Mouse (Mus musculus) stomach, embryonic 14.5 days (tissue): ENCODE results near the gene Atp6v1g2. TPM values are rescaled to one million over a fixed set of nuclear protein-coding genes. Genes with fewer than 3 reads are reported as not detected.

Experiments used
- ATAC-seq: fragments of 200-750 bp; cut with Nextera tagmentation; 2 replicates; pipeline ENCODE4 v1.8.0; 2017; ENCODE audit warnings: low read depth, moderate TSS enrichment; ENCODE audit not compliant: insufficient number of reproducible peaks, insufficient read depth, low FRiP score
- H3K27ac ChIP-seq: fragments of 300-500 bp; sonication (generic); 2 replicates; pipeline ENCODE4 v1.5.1; 2014; ENCODE audit warnings: mild to moderate bottlenecking, low read length, moderate library complexity, mixed read lengths
- H3K27me3 ChIP-seq: fragments of 300-500 bp; sonication (generic); 2 replicates; pipeline ENCODE4 v1.6.1; 2014; ENCODE audit warnings: low read length, control low read depth, mixed read lengths; ENCODE audit not compliant: control insufficient read depth, insufficient read depth
- H3K36me3 ChIP-seq: fragments of 300-500 bp; sonication (generic); 2 replicates; pipeline ENCODE4 v1.6.1; 2014; ENCODE audit warnings: mild to moderate bottlenecking, control low read depth, low read length, moderate library complexity, mixed read lengths; ENCODE audit not compliant: control insufficient read depth, insufficient read depth
- H3K4me1 ChIP-seq: fragments of 300-500 bp; sonication (generic); 2 replicates; pipeline ENCODE4 v1.6.1; 2014; ENCODE audit warnings: low read length, control low read depth, mixed read lengths; ENCODE audit not compliant: control insufficient read depth, insufficient read depth
- H3K4me2 ChIP-seq: fragments of 300-500 bp; sonication (generic); replicated peaks from 2 replicates; pipeline ENCODE4 v1.6.1; 2014; ENCODE audit warnings: low read depth, low read length, control low read depth
- H3K4me3 ChIP-seq: fragments of 300-500 bp; sonication (generic); 2 replicates; pipeline ENCODE4 v1.5.1; 2014; ENCODE audit warnings: low read depth, low read length, control low read depth
- H3K9ac ChIP-seq: fragments of 300-500 bp; sonication (generic); replicated peaks from 2 replicates; pipeline ENCODE4 v1.6.1; 2014; ENCODE audit warnings: low read depth, mild to moderate bottlenecking, control low read depth, low read length, moderate library complexity, mixed read lengths
- H3K9me3 ChIP-seq: fragments of 300-500 bp; sonication (generic); 2 replicates; pipeline ENCODE4 v1.6.1; 2016; ENCODE audit warnings: low read depth, low read length, control low read depth; ENCODE audit not compliant: control insufficient read depth
- WGBS: fragments of 180-500 bp; shearing (Covaris S2); extraction: QIAGEN DNeasy Blood & Tissue Kit; methylation state at CpG from one replicate; pipeline ENCODE4 v1.1.7; 2014; 5-methylcytosine and 5-hydroxymethylcytosine counted together
- polyA plus RNA-seq: library from polyadenylated mRNA; unstranded; fragments of >200 nt; fragmentation: Nextera tagmentation; extraction: Ambion mirVana; gene quantifications from 2 replicates; pipeline ENCODE4 v1.2.1, GENCODE M21; 2014

Atp6v1g2 gene
- polyA plus RNA-seq, 1 experiment from 2014 or later: 8.1 TPM

GRCm38 (mm10) chr17:35236996-35237395, 3.5 kb downstream of the Atp6v1g2 start:
- Histone ChIP-seq H3K4me2 (no peak overlapping the region), H3K4me3 (no peak overlapping the region), H3K36me3 (no peaks in the 10 kb centered on the region), H3K4me1 (peaks cover 33% of the 10 kb centered on the region), H3K27ac (no peak overlapping the region), H3K9ac (no peak overlapping the region), H3K9me3 (no peaks in the 10 kb centered on the region), H3K27me3 (no peaks in the 10 kb centered on the region)
- 78% methylated on average over 9 of the region's 9 CpGs for WGBS
- ATAC-seq: no peak

GRCm38 (mm10) chr17:35237504-35237903, 4.0 kb downstream of the Atp6v1g2 start:
- WGBS: 89% methylated on average over 12 of the region's 12 CpGs
- no peak overlapping the region for H3K9ac ChIP-seq
- no peak for ATAC-seq
- no peaks in the 10 kb centered on the region for H3K27me3 ChIP-seq
- H3K4me1 ChIP-seq: peaks cover 28% of the 10 kb centered on the region
- H3K4me3 ChIP-seq: no peak overlapping the region
- H3K4me2 ChIP-seq: no peak overlapping the region
- H3K27ac ChIP-seq: no peak overlapping the region
- H3K36me3 ChIP-seq: no peaks in the 10 kb centered on the region
- no peaks in the 10 kb centered on the region for H3K9me3 ChIP-seq

- no peaks in the 10 kb centered on the region for H3K9me3 ChIP-seq
- no peak overlapping the region for H3K4me3 ChIP-seq
- peaks cover 17% of the 10 kb centered on the region for H3K36me3 ChIP-seq
- no peak overlapping the region for H3K9ac ChIP-seq
- H3K27ac ChIP-seq: peak overlapping the region; percentile 98; the same call in 1 of the 2 replicates
- no peak overlapping the region for H3K4me2 ChIP-seq
- no peak for ATAC-seq
- H3K4me1 ChIP-seq: peaks cover 23% of the 10 kb centered on the region
- H3K27me3 ChIP-seq: no peaks in the 10 kb centered on the region
- WGBS: 78% methylated on average over 5 of the region's 5 CpGs
These were observed 6.2 kb downstream of the Atp6v1g2 start for GRCm38 (mm10) chr17:35239700-35240099.

GRCm38 (mm10) chr17:35240384-35241304, 7.2 kb downstream of the Atp6v1g2 start:
- H3K9ac ChIP-seq: peak overlapping the region; percentile 37
- peaks cover 26% of the 10 kb centered on the region for H3K36me3 ChIP-seq
- peaks cover 27% of the 10 kb centered on the region for H3K4me1 ChIP-seq
- 25% methylated on average over 12 of the region's 12 CpGs for WGBS
- H3K27ac ChIP-seq: peak overlapping the region; percentile 98
- H3K27me3 ChIP-seq: no peaks in the 10 kb centered on the region
- H3K4me2 ChIP-seq: peak overlapping the region; percentile 47
- 0 out of 2 replicates have a peak, but pooled peaks have one; percentile 1 for ATAC-seq
- no peaks in the 10 kb centered on the region for H3K9me3 ChIP-seq
- H3K4me3 ChIP-seq: peak overlapping the region; percentile 92

- peak within 1 kb of the TSS; percentile 92 for H3K4me3 ChIP-seq
- H3K27me3 ChIP-seq: no peaks in the 10 kb centered on the region
- peak within 1 kb of the TSS; percentile 93 for H3K4me2 ChIP-seq
- peak within 1 kb of the TSS; percentile 95 for H3K9ac ChIP-seq
- peak within 1 kb of the TSS; percentile 98 for H3K27ac ChIP-seq
- WGBS: under 1% methylated on average over 69 of the region's 69 CpGs
- peaks cover 27% of the 10 kb centered on the region for H3K4me1 ChIP-seq
- peak; percentile 90 for ATAC-seq
- no peaks in the 10 kb centered on the region for H3K9me3 ChIP-seq
- peaks cover 34% of the 10 kb centered on the region for H3K36me3 ChIP-seq
These were observed 8.0 kb downstream of the Atp6v1g2 start, which contains the start of gene Ddx39b for GRCm38 (mm10) chr17:35241305-35242014. TSS of gene Ddx39b (plus strand) at chr17:35241746.

GRCm38 (mm10) chr17:35242015-35242941, 8.8 kb downstream of the Atp6v1g2 start:
- under 1% methylated on average over 50 of the region's 55 CpGs for WGBS
- Histone ChIP-seq H3K4me1 (peaks cover 27% of the 10 kb centered on the region), H3K27me3 (no peaks in the 10 kb centered on the region), H3K9me3 (no peaks in the 10 kb centered on the region), H3K27ac (peak overlapping the region; percentile 98), H3K9ac (peak overlapping the region; percentile 95), H3K4me2 (peak overlapping the region; percentile 93), H3K4me3 (peak overlapping the region; percentile 92), H3K36me3 (peaks cover 42% of the 10 kb centered on the region)
- peak; percentile 48; the same call in 1 of the 2 replicates for ATAC-seq

GRCm38 (mm10) chr17:35243086-35243485, 9.6 kb downstream of the Atp6v1g2 start:
- H3K9ac ChIP-seq: peak overlapping the region; percentile 95
- H3K4me1 ChIP-seq: peaks cover 27% of the 10 kb centered on the region
- ATAC-seq: no peak
- no peaks in the 10 kb centered on the region for H3K9me3 ChIP-seq
- no peaks in the 10 kb centered on the region for H3K27me3 ChIP-seq
- H3K36me3 ChIP-seq: peaks cover 50% of the 10 kb centered on the region
- H3K4me2 ChIP-seq: peak overlapping the region; percentile 93
- H3K4me3 ChIP-seq: peak overlapping the region; percentile 92
- peak overlapping the region; percentile 98 for H3K27ac ChIP-seq
- 5% methylated on average over 16 of the region's 16 CpGs for WGBS
